Mouse (Mus musculus) stomach, embryonic 14.5 days (tissue): Measurements from ENCODE around the gene Nob1. TPM values are rescaled to one million over a fixed set of nuclear protein-coding genes. Genes with fewer than 3 reads are reported as not detected.

Experiments used
- ATAC-seq: fragments of 200-750 bp; cut with Nextera tagmentation; 2 replicates; pipeline ENCODE4 v1.8.0; 2017; ENCODE audit warnings: low read depth, moderate TSS enrichment; ENCODE audit not compliant: insufficient number of reproducible peaks, insufficient read depth, low FRiP score
- H3K27ac ChIP-seq: fragments of 300-500 bp; sonication (generic); 2 replicates; pipeline ENCODE4 v1.5.1; 2014; ENCODE audit warnings: mild to moderate bottlenecking, low read length, moderate library complexity, mixed read lengths
- H3K27me3 ChIP-seq: fragments of 300-500 bp; sonication (generic); 2 replicates; pipeline ENCODE4 v1.6.1; 2014; ENCODE audit warnings: low read length, control low read depth, mixed read lengths; ENCODE audit not compliant: control insufficient read depth, insufficient read depth
- H3K36me3 ChIP-seq: fragments of 300-500 bp; sonication (generic); 2 replicates; pipeline ENCODE4 v1.6.1; 2014; ENCODE audit warnings: mild to moderate bottlenecking, control low read depth, low read length, moderate library complexity, mixed read lengths; ENCODE audit not compliant: control insufficient read depth, insufficient read depth
- H3K4me1 ChIP-seq: fragments of 300-500 bp; sonication (generic); 2 replicates; pipeline ENCODE4 v1.6.1; 2014; ENCODE audit warnings: low read length, control low read depth, mixed read lengths; ENCODE audit not compliant: control insufficient read depth, insufficient read depth
- H3K4me2 ChIP-seq: fragments of 300-500 bp; sonication (generic); replicated peaks from 2 replicates; pipeline ENCODE4 v1.6.1; 2014; ENCODE audit warnings: low read depth, low read length, control low read depth
- H3K4me3 ChIP-seq: fragments of 300-500 bp; sonication (generic); 2 replicates; pipeline ENCODE4 v1.5.1; 2014; ENCODE audit warnings: low read depth, low read length, control low read depth
- H3K9ac ChIP-seq: fragments of 300-500 bp; sonication (generic); replicated peaks from 2 replicates; pipeline ENCODE4 v1.6.1; 2014; ENCODE audit warnings: low read depth, mild to moderate bottlenecking, control low read depth, low read length, moderate library complexity, mixed read lengths
- H3K9me3 ChIP-seq: fragments of 300-500 bp; sonication (generic); 2 replicates; pipeline ENCODE4 v1.6.1; 2016; ENCODE audit warnings: low read depth, low read length, control low read depth; ENCODE audit not compliant: control insufficient read depth
- WGBS: fragments of 180-500 bp; shearing (Covaris S2); extraction: QIAGEN DNeasy Blood & Tissue Kit; methylation state at CpG from one replicate; pipeline ENCODE4 v1.1.7; 2014; 5-methylcytosine and 5-hydroxymethylcytosine counted together
- polyA plus RNA-seq: library from polyadenylated mRNA; unstranded; fragments of >200 nt; fragmentation: Nextera tagmentation; extraction: Ambion mirVana; gene quantifications from 2 replicates; pipeline ENCODE4 v1.2.1, GENCODE M21; 2014

Gene Nob1
- polyA plus RNA-seq, result 67.8 and 72.3 TPM in 2 replicates

- peak; percentile 98 for ATAC-seq
- Histone ChIP-seq H3K4me3 (peak within 1 kb of the TSS; percentile 94), H3K4me2 (peak within 1 kb of the TSS; percentile 84), H3K9ac (peak within 1 kb of the TSS; percentile 64), H3K4me1 (peaks cover 10% of the 10 kb centered on the region; the same call in 1 of the 2 replicates), H3K27ac (peak within 1 kb of the TSS; percentile 55; the same call in 1 of the 2 replicates), H3K9me3 (no peaks in the 10 kb centered on the region), H3K36me3 (peaks cover 17% of the 10 kb centered on the region), H3K27me3 (no peaks in the 10 kb centered on the region)
- WGBS, result under 1% methylated on average over 50 of the region's 50 CpGs
These were observed at the start of gene Nob1 for GRCm38 (mm10) chr8:107424597-107425229. Nob1 (minus strand) TSS chr8:107425051.

- H3K4me3 ChIP-seq, result no peak overlapping the region
- no peaks in the 10 kb centered on the region; the same call in 1 of the 2 replicates for H3K36me3 ChIP-seq
- H3K4me2 ChIP-seq, result no peak overlapping the region
- no peak overlapping the region for H3K27ac ChIP-seq
- H3K27me3 ChIP-seq, result no peaks in the 10 kb centered on the region
- H3K9me3 ChIP-seq, result no peaks in the 10 kb centered on the region
- no peak overlapping the region for H3K9ac ChIP-seq
- no peak for ATAC-seq
- 87% methylated on average over 4 of the region's 4 CpGs for WGBS
- peaks cover 9% of the 10 kb centered on the region; the same call in 1 of the 2 replicates for H3K4me1 ChIP-seq
These were observed 48.5 kb upstream of the Nob1 start for GRCm38 (mm10) chr8:107473369-107473768.

DNA sequence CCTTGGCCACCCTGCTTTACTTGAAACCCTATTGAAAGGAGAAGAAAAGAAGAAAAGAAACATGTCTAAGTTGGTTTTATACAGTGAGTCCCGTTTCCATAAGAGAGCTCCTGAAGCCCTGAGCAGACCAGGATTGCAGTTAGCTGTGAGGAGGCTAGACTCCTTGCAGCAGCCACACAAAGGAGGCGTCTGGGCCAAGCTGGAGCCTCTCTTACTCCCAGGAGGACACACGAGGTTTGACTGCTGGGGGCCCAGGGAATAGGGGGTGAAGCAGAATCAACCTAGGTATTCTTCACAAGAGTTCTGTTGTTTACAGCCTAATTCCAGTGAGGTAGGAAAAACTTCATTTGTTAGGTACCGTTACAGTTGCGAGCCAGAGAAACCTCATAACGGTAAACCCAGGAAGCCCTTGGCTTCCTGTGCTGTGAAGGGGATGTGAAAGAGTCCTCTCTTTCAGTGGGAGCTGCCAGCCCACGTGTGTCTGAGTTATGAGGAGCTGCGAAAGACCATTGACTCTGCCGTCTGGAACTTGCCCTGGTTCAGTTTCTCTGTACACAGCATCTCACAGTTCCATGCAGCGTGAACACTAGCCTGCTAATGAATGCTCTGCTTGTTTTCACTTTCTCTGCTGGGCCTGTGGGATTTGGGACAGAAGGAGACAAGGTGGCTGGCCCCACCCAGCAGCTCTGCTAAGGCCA, 47.7 kb upstream of the Nob1 start:
- Histone ChIP-seq H3K9me3 (no peaks in the 10 kb centered on the region), H3K27me3 (no peaks in the 10 kb centered on the region), H3K4me2 (no peak overlapping the region), H3K4me1 (peaks cover 9% of the 10 kb centered on the region; the same call in 1 of the 2 replicates), H3K9ac (no peak overlapping the region), H3K27ac (no peak overlapping the region), H3K36me3 (no peaks in the 10 kb centered on the region; the same call in 1 of the 2 replicates), H3K4me3 (no peak overlapping the region)
- no peak for ATAC-seq
- 65% methylated on average over 10 of the region's 10 CpGs for WGBS

DNA sequence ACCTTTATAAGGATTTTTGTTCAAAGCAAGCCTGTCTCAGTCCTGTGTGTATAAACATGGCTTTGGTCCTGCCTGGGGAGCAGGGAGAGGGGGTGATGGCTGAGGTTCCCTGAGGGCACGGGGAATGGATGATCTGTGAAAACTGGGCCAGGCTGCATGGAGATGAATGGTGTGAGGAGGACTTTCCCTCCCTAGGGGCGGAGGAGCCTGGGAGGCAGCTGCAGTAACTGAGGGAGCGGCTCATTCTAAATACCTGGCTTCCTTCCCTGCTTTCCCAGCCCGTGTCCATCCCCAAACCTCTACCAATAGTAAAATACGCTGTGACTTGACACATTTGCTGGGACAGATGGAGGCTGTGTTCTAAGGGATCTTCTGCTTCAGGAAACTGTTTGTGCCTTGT, 45.5 kb upstream of the Nob1 start:
- peaks cover 9% of the 10 kb centered on the region; the same call in 1 of the 2 replicates for H3K4me1 ChIP-seq
- no peak overlapping the region for H3K4me3 ChIP-seq
- ATAC-seq, result no peak
- no peak overlapping the region for H3K4me2 ChIP-seq
- 57% methylated on average over 5 of the region's 5 CpGs for WGBS
- H3K27me3 ChIP-seq, result no peaks in the 10 kb centered on the region
- H3K9me3 ChIP-seq, result no peaks in the 10 kb centered on the region
- H3K9ac ChIP-seq, result no peak overlapping the region
- H3K27ac ChIP-seq, result no peak overlapping the region
- H3K36me3 ChIP-seq, result no peaks in the 10 kb centered on the region; the same call in 1 of the 2 replicates

DNA sequence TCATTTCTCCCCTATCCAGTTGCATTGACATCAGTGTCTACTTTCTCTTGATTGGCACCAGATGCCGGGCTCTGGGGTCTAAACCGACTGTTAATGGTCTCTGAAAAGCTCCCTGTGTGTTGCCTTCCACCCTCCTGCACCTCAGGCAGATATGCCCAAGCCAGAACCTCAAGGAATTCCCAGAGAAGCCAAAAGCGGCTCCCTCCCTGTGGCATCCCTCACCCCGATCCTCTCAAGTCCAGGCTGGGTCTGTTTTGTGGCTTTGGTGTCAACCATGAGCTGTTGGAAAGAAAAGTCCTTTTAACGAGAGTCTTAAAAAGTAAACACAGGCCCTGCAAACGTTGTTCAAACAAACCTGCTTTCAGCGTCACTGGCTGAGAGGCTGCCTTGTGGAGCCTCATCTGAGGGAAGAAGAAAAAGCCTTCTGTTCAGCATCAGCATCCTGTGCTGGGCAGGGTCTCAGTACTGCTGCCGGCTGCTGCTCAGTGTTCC, 44.0 kb upstream of the Nob1 start:
- peak; percentile 43; the same call in 1 of the 2 replicates for ATAC-seq
- Histone ChIP-seq H3K4me2 (no peak overlapping the region), H3K9ac (no peak overlapping the region), H3K9me3 (no peaks in the 10 kb centered on the region), H3K4me3 (no peak overlapping the region), H3K4me1 (peaks cover 9% of the 10 kb centered on the region; the same call in 1 of the 2 replicates), H3K27me3 (no peaks in the 10 kb centered on the region), H3K36me3 (no peaks in the 10 kb centered on the region), H3K27ac (peak overlapping the region; percentile 56)
- 24% methylated on average over 8 of the region's 8 CpGs for WGBS

DNA sequence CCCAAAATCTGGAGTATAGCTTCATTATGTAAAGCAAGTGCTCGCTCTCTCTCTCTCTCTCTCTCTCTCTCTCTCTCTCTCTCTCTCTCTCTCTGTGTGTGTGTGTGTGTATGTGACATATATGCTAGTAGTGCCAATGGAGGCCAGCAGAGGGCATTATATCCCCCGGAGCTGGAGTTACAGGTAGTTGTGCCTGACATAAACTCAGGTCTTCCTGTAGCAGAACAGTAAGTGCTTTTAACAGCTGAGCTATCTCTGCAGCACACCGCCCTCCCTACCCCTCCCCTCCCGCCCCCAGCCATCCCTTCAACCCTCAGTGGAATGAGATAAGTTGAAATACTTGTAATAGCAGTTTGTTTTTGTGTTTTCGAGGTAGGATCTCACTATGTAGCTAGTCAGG, 41.8 kb upstream of the Nob1 start:
- Histone ChIP-seq H3K4me2 (no peak overlapping the region), H3K4me1 (peaks cover 9% of the 10 kb centered on the region; the same call in 1 of the 2 replicates), H3K36me3 (no peaks in the 10 kb centered on the region), H3K9me3 (no peaks in the 10 kb centered on the region), H3K27me3 (no peaks in the 10 kb centered on the region), H3K9ac (no peak overlapping the region), H3K27ac (no peak overlapping the region), H3K4me3 (no peak overlapping the region)
- WGBS, result 90% methylated on average over 5 of the region's 5 CpGs
- ATAC-seq, result no peak

DNA sequence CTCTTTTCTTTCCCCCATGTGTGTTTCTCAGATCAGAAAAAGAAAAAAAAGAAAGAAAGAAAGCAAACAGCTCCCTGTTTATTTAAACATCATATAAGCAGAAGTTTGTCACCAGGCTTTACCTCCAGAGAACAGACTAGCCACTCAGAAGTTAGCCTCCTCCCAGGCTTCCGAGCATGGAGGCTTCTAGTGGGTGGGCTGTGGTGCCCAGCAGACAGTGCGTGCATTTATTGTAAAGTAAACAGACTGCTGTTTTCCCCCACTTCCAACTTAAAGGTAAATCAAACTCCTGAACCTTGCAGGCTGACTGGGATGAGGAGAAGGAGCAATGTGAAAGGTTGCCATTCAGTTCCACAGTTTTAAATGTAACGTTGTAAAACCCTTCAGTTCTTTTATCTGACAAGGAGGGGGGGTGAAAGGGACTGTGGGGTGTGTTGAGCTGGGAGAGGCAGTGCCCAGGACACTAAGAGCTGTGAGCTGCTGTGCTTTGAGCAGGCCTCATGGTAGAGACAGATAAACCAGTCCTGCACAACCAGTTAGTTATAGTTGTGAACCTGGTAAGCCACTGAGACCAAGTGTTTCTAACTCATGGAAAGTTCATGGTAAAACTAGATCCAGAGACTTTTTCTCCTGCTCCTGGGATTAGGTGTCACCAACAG, 40.6 kb upstream of the Nob1 start:
- Histone ChIP-seq H3K4me1 (peaks cover 9% of the 10 kb centered on the region; the same call in 1 of the 2 replicates), H3K9me3 (no peaks in the 10 kb centered on the region), H3K27me3 (no peaks in the 10 kb centered on the region), H3K4me3 (no peak overlapping the region), H3K36me3 (no peaks in the 10 kb centered on the region), H3K4me2 (no peak overlapping the region), H3K27ac (0 out of 2 replicates have a peak overlapping the region, but pooled peaks have one; percentile 27), H3K9ac (no peak overlapping the region)
- 24% methylated on average over 3 of the region's 3 CpGs for WGBS
- no peak for ATAC-seq

- no peak overlapping the region for H3K9ac ChIP-seq
- WGBS, result 87% methylated on average over 5 of the region's 5 CpGs
- H3K36me3 ChIP-seq, result peaks cover 5% of the 10 kb centered on the region; the same call in 1 of the 2 replicates
- no peaks in the 10 kb centered on the region for H3K9me3 ChIP-seq
- H3K4me2 ChIP-seq, result no peak overlapping the region
- no peak for ATAC-seq
- H3K4me1 ChIP-seq, result no peaks in the 10 kb centered on the region
- H3K4me3 ChIP-seq, result no peak overlapping the region
- no peak overlapping the region for H3K27ac ChIP-seq
- H3K27me3 ChIP-seq, result no peaks in the 10 kb centered on the region
These were observed 37.6 kb upstream of the Nob1 start for GRCm38 (mm10) chr8:107462423-107462822.
